Mouse (Mus musculus): ENCODE results near the gene Gpcpd1. TPM values are rescaled to one million over a fixed set of nuclear protein-coding genes. Genes with fewer than 3 reads are reported as not detected.

Gpcpd1 gene
- polyA plus RNA-seq, 3 experiments from 2014 or later: 53.3 to 61.3 (median 53.8) TPM

DNA sequence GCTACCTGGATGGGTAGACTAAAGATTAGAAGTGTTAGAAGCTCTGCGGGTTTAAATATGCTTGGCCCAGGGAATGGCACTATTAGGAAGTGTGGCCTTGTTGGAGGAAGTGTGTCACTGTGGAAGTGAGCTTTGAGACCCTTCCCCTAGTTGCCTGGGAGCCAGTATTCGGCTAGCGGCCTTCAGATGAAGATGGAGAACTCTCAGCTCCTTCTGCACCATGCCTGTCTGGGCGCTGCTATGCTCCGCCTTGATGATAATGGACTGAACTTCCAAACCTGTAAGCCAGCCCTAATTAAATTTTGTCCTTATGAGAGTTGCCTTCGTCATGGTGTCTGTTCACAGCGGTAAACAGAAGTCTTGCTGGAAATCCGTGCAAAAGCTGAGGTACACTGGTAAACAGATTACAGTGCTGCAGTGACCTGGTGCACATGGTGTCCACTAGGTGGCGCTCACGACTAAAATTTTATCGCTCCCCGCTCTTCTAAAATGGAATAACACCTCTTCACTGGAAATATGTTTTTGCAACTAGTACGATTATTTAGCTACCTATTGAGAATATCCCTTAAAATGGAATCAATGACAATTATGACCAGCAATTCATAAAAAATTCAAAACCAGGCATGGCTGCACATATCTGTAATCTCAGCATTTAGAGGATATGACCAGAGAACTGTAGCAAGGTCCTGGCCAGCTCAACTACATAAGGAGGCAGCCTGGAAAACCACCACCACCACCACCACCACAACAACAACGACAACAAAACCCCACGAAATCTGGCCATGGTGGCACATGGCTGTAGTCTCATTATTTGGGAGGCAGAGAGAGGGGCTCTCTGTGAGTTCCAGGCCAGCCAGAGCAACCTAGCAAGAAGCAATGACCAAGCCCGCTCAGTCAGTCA, 71.1 kb downstream of the Gpcpd1 start:
- peak; percentile 34 for ATAC-seq

DNA sequence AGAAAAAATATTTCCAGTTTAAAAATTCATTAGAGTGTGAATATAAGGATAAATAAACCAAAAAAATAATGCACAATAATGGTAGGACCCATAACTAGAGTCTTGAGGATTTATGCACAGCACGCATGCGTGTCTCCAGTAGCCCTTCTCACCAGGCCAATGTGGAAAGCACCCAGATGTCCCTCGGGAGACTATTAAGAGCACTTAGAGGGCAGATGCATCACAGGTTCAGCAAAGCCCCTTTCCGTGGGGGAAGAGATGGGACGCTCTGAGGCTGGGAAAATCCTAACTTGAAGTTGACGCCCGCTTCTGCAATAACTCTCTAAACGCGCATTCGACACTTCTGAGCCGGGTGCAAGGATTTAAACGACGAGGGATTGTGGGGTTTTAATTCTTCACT, 71.9 kb downstream of the Gpcpd1 start:
- no peak for ATAC-seq

GRCm38 (mm10) chr2:132515076-132515475, 72.5 kb downstream of the Gpcpd1 start:
- ATAC-seq: no peak

DNA sequence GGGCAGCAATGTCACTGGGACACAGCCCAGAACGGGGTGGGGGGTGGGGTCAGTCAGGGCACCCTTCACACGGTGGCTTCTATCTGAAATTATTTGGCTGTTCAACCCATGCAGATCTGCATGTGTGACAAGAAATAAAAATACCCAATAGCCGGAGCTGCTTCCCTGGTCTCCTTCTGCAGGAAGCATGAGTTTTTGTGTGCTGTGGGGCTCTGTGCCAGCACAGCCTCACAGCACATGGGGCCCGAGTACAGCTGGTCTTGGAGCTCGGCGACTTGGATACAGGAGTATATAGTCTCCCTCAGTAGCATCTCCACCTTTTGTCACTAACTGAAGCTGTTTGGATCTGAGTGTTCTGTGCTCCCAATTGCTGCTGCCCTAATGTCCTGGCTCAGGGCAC, 73.2 kb downstream of the Gpcpd1 start:
- ATAC-seq: no peak

- ATAC-seq: no peak
Measured at GRCm38 (mm10) chr2:132513371-132514181, 74.0 kb downstream of the Gpcpd1 start.

DNA sequence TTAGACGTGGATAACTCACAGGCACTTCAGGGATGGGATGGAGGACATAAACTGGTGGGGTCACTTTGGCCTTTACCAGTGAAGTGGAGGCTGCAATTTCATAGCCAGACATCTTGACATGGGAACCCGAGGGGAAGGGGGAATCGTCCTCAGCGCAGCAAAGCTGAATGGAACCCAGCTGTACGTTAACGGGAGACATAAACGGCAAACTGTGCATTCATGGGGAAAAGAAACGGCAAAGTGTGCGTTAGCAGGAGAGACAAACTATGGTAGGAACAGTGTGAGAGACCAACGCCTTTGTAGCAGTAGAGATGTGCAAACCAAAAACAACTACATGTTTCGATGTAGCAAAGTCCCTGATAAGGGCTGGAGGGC, 74.6 kb downstream of the Gpcpd1 start:
- no peak for ATAC-seq

- ATAC-seq: peak; percentile 75
Measured at GRCm38 (mm10) chr2:132512051-132512976, 75.2 kb downstream of the Gpcpd1 start.

- no peak for ATAC-seq
Measured at GRCm38 (mm10) chr2:132511011-132511818, 76.3 kb downstream of the Gpcpd1 start.

GRCm38 (mm10) chr2:132509714-132510113, 77.8 kb downstream of the Gpcpd1 start:
- ATAC-seq: peak; percentile 67

GRCm38 (mm10) chr2:132509261-132509660, 78.3 kb downstream of the Gpcpd1 start:
- ATAC-seq: peak; percentile 51

DNA sequence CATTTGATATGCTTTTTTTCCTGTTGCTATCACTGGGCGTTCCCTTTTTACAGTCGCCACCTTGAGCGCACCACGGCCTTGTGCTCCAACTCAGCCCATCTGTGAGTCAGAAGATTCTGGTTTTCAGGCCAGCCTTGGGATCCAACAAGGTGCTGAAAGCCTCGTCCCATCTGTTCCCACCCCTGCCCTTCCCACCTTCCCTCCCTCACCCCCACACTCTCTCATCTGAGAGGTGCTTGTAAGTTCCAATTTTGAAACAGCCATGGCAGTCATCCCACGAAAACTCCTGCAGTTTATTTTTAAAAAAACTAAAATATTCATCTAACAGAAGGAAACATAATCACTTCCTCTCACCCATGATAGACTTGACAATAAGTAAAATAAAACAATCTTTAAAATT, 80.0 kb downstream of the Gpcpd1 start:
- no peak for ATAC-seq

DNA sequence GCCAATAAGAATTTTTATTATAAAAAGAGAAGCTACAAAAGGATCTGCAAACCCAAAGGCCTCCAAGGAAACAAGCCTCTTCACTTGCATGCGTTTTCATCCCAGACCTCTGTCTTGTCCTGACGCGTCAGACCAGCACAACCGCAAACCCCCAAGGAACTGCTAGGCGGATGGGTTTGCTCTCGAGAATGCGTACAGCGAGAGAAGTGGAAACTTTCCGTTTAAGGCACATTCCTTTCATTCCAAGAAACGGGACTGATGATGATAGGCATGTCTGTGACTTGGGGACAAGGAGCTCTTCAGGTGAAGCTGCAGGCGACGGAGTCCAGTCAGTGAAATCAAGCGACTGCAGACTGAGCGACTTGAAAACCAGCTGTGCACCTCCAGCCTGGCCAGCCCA, 80.4 kb downstream of the Gpcpd1 start:
- ATAC-seq: no peak

DNA sequence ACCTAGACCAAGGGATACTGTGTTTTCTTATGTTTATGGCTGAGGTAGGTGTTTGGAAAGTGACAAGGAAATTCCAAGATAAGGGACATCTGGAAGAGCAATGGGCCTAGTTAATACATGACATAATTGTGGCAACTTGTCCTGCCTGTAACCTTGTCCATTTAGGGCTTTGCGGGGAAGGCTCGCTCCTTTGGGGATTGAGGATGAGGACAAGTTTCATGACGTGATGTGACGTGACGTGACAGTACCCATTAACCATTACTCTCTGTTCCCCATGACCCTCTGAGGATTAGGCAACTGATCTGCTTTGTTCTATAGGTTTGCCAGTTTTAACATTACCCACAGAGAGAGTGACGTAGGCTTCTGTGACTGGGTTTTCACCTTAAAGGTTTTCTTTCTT, 81.7 kb downstream of the Gpcpd1 start:
- ATAC-seq: no peak

- no peak for ATAC-seq
Measured at GRCm38 (mm10) chr2:132498344-132498743, 89.2 kb downstream of the Gpcpd1 start.

DNA sequence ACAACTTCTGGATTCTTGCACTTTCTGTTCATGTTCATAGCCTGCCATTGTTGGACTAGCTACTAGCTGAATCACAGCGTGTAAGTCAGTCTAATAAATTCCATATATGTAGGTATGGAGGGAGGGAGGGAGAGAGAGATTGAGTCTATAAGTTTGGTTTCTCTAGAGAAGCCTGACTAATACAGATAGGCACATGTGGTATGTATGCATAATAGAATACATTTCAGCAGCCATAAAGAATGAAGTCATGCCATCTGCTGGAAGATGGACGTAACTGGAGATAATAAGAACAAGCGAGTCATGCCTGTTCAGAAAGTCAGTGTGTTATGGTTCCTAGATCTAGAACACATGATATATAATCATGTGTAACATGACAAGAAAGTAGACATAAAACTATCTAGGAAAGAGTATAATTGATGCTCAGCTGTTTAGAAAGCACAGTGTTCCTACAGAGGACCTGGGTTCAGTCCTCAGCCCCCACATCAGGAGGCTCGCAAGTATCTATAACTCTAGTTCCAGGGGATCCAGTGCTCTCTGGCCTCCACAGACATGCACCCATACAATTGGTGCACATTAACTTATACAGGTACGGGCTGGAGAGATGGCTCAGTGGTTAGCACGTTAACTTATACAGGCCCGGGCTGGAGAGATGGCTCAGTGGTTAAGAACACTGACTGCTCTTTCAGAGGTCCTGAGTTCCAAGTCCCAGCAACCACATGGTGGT, 90.0 kb downstream of the Gpcpd1 start:
- ATAC-seq: peak; percentile 85

DNA sequence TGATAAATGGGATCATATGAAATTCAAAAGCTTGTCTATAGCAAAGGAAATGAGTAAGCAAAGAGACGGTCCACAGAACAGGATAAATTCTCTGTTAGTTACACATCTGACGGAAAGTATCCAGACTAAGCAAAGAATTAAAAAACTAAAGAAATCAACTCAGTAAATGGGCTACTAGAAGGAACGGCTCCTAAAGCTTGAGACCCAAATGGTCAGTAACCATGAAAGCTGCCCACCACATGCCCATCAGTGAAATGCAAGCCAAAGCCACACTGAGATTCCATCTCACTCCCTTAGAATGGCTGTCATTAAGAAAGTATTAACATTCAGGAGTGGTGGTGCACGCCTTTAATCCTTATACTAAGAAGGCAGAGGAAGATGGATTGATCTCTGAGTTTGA, 94.3 kb downstream of the Gpcpd1 start:
- ATAC-seq: no peak

DNA sequence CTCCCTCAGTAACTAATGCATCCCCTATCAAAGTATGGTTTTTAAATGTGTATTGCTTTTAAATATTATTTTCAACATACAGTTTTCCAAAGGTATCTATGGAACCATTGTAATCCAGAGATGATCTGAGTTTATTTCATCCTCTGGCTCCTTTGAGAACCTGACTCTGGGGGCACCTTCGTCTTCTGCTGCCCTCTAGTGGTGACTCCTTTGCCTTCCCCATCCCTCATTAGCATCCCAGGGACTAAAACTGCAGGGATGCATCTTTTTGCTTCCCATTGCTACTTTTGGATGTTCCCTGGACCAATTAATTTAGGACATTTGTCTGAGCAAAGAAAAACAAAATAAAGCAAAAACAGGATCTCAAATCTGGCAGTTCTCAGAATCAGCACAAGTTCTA, 102.1 kb downstream of the Gpcpd1 start:
- ATAC-seq: peak; percentile 63

DNA sequence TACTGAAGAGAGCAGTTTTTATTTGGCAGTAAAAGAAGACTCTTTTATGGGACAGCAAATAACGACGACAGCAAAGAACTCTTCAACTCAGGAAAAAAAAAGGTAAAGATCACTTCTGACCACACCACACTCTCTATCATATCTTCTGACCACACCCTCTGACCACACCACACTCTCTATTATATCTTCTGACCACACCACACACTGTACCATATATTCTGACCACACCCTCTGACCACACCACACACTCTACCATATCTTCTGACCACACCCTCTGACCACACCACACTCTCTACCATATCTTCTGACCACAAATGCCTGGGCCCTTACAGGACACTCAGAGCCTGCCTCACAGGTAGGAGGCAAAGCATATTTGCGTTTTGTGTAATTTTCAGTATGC, 106.0 kb downstream of the Gpcpd1 start:
- ATAC-seq: no peak

Data from inflammation-experienced regulatory T-cells, adult 6 months (primary cell).